Mouse (Mus musculus): ENCODE results near the gene Iqce. TPM values are rescaled to one million over a fixed set of nuclear protein-coding genes. Genes with fewer than 3 reads are reported as not detected.

Iqce gene
- polyA plus RNA-seq, 1 experiment from 2014 or later = 13.4 TPM

DNA sequence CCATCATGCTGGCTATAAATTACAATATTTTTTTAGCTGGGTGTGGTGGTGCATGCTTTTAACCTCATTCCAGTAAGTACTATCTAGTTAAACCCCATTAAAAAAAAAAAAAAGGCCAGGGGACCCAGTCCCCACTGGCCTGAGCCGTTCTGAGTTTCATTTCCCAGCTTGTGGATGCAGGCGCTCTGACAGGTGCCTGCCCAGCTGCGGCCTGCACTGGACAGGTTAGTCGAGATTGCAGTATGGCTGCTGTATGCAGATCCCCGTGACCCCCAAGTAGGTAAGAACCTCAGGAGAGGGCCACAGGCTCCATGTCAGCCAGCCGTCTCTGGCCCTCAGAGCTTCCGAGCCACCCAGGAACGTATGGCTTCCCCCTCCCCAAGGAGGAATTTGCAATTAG is 40.8 kb downstream of the Iqce start:
- Histone ChIP-seq H3K9ac (ENCODE audit: low read length) (peak overlapping the region; percentile 36; the same call in 1 of the 2 replicates), H3K9me3 (replicated peaks; ENCODE audit: control insufficient read depth, low read length) (no peaks in the 10 kb centered on the region), H3K4me2 (ENCODE audit: low read length) (no peak overlapping the region), H3K4me3 (ENCODE audit: low read depth, low read length) (no peak overlapping the region), H3K36me3 (ENCODE audit: control insufficient read depth, insufficient read depth, low read length) (peaks cover 9% of the 10 kb centered on the region), H3K27me3 (replicated peaks; ENCODE audit: control insufficient read depth, insufficient read depth, low read length) (no peaks in the 10 kb centered on the region), H3K27ac (ENCODE audit: low read depth, low read length) (peak overlapping the region; percentile 90; the same call in 1 of the 2 replicates), H3K4me1 (ENCODE audit: control insufficient read depth, insufficient read depth, low read length) (peaks cover 41% of the 10 kb centered on the region)
- ATAC-seq = no peak
- no peak for DNase-seq (ENCODE audit: low spot score)
- WGBS = 66% methylated on average over 8 of the region's 8 CpGs

DNA sequence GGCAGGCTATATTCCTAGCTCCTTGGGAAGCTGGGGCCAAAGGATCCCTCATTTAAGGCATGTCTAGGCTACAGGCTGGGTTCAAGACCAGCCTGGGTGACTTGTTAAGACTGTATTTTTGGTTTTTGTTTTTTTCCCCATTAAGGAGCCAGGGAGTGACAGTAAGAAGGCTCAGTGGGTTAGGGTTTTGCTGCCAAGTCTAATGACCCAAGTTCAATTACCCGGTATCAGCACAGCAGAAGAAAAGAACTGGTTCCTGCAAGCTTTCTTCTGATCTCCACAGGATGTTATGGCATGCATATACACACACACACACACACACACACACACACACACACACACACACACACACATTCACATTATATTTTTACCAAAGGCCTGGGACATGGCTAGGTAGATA is 41.8 kb downstream of the Iqce start:
- DNase-seq (ENCODE audit: low spot score) (peak; percentile 79), ATAC-seq (peak; percentile 11)

DNA sequence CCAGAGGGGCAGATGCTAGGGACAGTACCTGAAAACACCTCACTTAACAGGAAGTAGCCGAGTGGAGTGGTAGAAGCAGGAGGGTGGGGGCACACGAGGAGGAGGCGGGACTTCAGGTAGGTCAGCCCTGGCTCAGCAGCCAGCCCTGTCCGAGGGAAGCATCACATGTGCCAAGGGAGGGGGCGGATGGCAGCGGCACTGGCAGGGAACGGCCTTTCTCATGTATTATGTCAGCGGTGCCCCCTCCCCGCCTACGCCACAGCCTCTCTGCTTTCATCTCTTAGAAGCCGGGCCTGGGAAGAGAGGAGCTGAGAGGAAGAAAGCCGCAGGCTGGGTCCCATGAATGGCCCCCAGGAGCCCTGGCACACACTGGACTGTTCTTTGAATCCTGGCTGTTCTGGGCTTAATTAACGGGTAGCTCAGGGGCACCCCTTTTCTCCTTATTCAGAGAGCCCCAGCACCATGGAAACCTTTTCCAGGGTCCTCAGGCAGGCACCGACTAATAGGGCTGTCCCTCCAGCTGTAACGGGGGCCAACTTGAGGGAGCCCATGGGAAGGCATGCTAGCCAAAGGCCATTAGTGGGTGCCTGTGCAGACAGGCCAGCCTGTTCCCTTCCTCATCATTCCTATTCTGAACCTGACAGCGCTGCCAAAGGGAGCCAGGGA is 42.4 kb downstream of the Iqce start:
- Histone ChIP-seq H3K4me2 (ENCODE audit: low read length) (peak overlapping the region; percentile 32), H3K9ac (ENCODE audit: low read length) (0 out of 2 replicates have a peak overlapping the region, but pooled peaks have one; percentile 17), H3K4me1 (ENCODE audit: control insufficient read depth, insufficient read depth, low read length) (peaks cover 41% of the 10 kb centered on the region), H3K9me3 (replicated peaks; ENCODE audit: control insufficient read depth, low read length) (no peaks in the 10 kb centered on the region), H3K27me3 (replicated peaks; ENCODE audit: control insufficient read depth, insufficient read depth, low read length) (no peaks in the 10 kb centered on the region), H3K36me3 (ENCODE audit: control insufficient read depth, insufficient read depth, low read length) (no peaks in the 10 kb centered on the region), H3K27ac (ENCODE audit: low read depth, low read length) (peak overlapping the region; percentile 90), H3K4me3 (ENCODE audit: low read depth, low read length) (no peak overlapping the region)
- WGBS = 6% methylated on average over 15 of the region's 16 CpGs
- ATAC-seq (peak; percentile 90), DNase-seq (ENCODE audit: low spot score) (peak; percentile 96)

More for the DNA sequence above, 41.8 kb downstream of the Iqce start:
- H3K36me3 ChIP-seq (ENCODE audit: control insufficient read depth, insufficient read depth, low read length) = peaks cover 4% of the 10 kb centered on the region
- peaks cover 41% of the 10 kb centered on the region for H3K4me1 ChIP-seq (ENCODE audit: control insufficient read depth, insufficient read depth, low read length)
- 0 out of 2 replicates have a peak overlapping the region, but pooled peaks have one; percentile 13 for H3K9ac ChIP-seq (ENCODE audit: low read length)
- H3K9me3 ChIP-seq (replicated peaks; ENCODE audit: control insufficient read depth, low read length) = no peaks in the 10 kb centered on the region
- no peaks in the 10 kb centered on the region for H3K27me3 ChIP-seq (replicated peaks; ENCODE audit: control insufficient read depth, insufficient read depth, low read length)
- 0% methylated on average over 1 of the region's 1 CpGs for WGBS
- H3K4me3 ChIP-seq (ENCODE audit: low read depth, low read length) = no peak overlapping the region
- H3K27ac ChIP-seq (ENCODE audit: low read depth, low read length) = peak overlapping the region; percentile 90
- H3K4me2 ChIP-seq (ENCODE audit: low read length) = no peak overlapping the region

DNA sequence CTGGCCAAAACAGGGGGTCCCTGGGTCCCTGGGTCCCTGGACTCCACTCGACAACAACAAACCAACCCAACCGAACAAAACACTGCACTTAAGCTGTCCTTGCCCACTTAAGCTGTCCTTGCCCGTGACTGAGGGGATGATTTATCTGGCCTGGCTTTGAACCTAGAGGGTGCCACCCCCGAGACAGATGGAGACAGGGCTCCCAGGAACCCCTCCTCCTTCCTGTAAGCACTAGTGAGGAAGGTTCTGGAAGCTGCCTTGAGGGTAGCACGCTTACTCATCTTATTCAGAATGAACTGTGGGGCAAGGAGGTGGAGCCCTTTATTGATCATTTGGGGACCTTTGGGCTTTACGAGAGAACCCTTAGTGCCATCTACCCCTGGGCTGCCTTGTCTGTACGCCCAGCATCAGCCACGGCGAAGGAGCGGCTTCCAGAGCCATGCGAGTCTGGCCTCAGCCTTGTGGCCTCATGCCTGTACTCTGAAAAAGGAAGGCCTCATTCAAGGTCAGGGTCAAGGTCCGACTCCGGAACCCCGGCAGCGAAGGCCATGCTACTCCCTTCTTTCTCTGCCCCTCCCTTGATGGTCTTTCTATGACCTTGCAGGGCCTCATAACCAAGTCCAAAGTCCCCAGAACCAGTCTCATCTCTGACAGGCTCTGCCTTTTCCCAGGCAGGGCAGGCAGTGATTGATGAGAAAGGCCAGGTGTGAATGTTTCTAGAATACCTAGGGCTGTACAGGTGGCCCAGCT is 47.9 kb downstream of the Iqce start:
- DNase-seq (ENCODE audit: low spot score) (no peak), ATAC-seq (no peak)
- Histone ChIP-seq H3K9me3 (replicated peaks; ENCODE audit: control insufficient read depth, low read length) (no peaks in the 10 kb centered on the region), H3K4me1 (ENCODE audit: control insufficient read depth, insufficient read depth, low read length) (peaks cover 6% of the 10 kb centered on the region), H3K27ac (ENCODE audit: low read depth, low read length) (no peak overlapping the region), H3K36me3 (ENCODE audit: control insufficient read depth, insufficient read depth, low read length) (no peaks in the 10 kb centered on the region), H3K9ac (ENCODE audit: low read length) (no peak overlapping the region), H3K4me3 (ENCODE audit: low read depth, low read length) (no peak overlapping the region), H3K27me3 (replicated peaks; ENCODE audit: control insufficient read depth, insufficient read depth, low read length) (no peaks in the 10 kb centered on the region), H3K4me2 (ENCODE audit: low read length) (no peak overlapping the region)
- 89% methylated on average over 15 of the region's 15 CpGs for WGBS

DNA sequence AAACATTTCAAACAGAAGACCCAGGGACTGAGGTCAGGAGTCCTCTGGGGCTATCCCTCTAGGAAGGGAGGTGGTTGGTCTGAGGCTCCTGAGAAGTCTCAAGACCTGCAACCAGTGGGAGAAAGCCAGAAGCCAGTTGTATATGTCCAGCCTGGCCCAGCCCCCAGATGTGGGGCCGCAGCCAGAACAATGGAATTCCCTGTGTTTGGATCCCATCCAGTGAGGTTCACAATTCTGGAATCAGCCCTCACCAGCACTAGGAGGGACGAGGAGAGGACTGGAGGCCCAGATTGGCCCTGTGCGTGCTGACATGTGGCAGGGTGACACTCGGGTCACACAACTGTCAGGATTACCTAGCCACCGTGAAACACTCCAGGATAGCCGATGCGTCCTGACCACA is 49.6 kb downstream of the Iqce start:
- no peaks in the 10 kb centered on the region for H3K9me3 ChIP-seq (replicated peaks; ENCODE audit: control insufficient read depth, low read length)
- ATAC-seq (no peak), DNase-seq (ENCODE audit: low spot score) (no peak)
- WGBS = 74% methylated on average over 7 of the region's 7 CpGs
- H3K27ac ChIP-seq (ENCODE audit: low read depth, low read length) = no peak overlapping the region
- H3K4me3 ChIP-seq (ENCODE audit: low read depth, low read length) = no peak overlapping the region
- no peaks in the 10 kb centered on the region for H3K27me3 ChIP-seq (replicated peaks; ENCODE audit: control insufficient read depth, insufficient read depth, low read length)
- H3K4me1 ChIP-seq (ENCODE audit: control insufficient read depth, insufficient read depth, low read length) = peaks cover 5% of the 10 kb centered on the region
- H3K4me2 ChIP-seq (ENCODE audit: low read length) = no peak overlapping the region
- H3K9ac ChIP-seq (ENCODE audit: low read length) = no peak overlapping the region
- H3K36me3 ChIP-seq (ENCODE audit: control insufficient read depth, insufficient read depth, low read length) = no peaks in the 10 kb centered on the region

DNA sequence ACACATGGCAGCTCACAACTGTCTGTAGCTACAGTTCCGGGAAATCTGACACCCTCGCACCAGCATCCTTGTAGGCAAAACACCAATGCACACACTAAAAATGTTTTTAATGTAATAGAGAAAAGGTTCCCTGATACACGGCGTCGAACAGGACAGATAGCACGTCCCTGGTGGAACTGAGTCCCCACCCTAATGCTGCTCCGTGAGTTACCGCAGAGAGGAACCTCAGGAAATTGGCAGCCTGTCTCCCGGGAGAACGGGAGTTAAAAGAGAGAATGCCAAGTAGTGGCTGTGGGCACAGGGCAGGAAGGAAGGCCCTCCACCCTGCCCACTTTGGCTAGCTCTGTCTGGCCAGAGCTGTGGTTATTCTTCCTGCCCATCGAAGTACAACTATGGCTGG is 50.9 kb downstream of the Iqce start:
- Histone ChIP-seq H3K4me2 (ENCODE audit: low read length) (no peak overlapping the region), H3K27ac (ENCODE audit: low read depth, low read length) (no peak overlapping the region), H3K4me3 (ENCODE audit: low read depth, low read length) (no peak overlapping the region), H3K9me3 (replicated peaks; ENCODE audit: control insufficient read depth, low read length) (no peaks in the 10 kb centered on the region), H3K4me1 (ENCODE audit: control insufficient read depth, insufficient read depth, low read length) (peaks cover 16% of the 10 kb centered on the region), H3K9ac (ENCODE audit: low read length) (no peak overlapping the region), H3K36me3 (ENCODE audit: control insufficient read depth, insufficient read depth, low read length) (peaks cover 4% of the 10 kb centered on the region; the same call in 1 of the 2 replicates), H3K27me3 (replicated peaks; ENCODE audit: control insufficient read depth, insufficient read depth, low read length) (no peaks in the 10 kb centered on the region)
- 74% methylated on average over 11 of the region's 11 CpGs for WGBS
- ATAC-seq = no peak
- no peak for DNase-seq (ENCODE audit: low spot score)

DNA sequence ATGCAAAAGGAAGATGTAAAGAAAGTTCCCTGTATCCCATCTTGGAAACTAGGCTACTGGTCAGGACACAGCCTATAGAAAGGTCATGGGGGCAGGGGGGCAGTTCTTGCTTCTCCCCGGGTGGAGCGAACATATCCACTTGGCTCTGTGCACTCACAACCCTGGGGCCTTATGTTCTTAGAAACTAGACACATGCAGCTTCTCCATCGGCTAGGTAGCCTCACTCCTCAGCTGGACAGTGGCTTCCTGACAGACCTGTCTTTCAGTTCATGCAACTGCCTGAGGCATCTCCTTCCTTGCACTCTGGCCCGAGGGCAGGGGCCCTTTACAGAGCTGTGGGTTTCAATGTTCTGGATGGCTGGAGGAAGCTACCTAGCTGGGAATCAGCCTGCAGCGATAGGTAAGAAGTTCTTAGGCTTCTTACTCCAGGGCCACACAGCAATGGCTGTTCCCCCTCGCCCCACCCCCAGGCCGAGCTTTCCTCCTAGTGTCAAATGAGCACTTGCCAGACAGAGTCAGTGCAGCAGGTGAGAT is 52.2 kb downstream of the Iqce start:
- H3K4me1 ChIP-seq (ENCODE audit: control insufficient read depth, insufficient read depth, low read length) = peaks cover 26% of the 10 kb centered on the region
- H3K9me3 ChIP-seq (replicated peaks; ENCODE audit: control insufficient read depth, low read length) = no peaks in the 10 kb centered on the region
- DNase-seq (ENCODE audit: low spot score) (no peak), ATAC-seq (no peak)
- no peak overlapping the region for H3K27ac ChIP-seq (ENCODE audit: low read depth, low read length)
- 48% methylated on average over 7 of the region's 7 CpGs for WGBS
- no peaks in the 10 kb centered on the region for H3K27me3 ChIP-seq (replicated peaks; ENCODE audit: control insufficient read depth, insufficient read depth, low read length)
- 0 out of 2 replicates have a peak overlapping the region, but pooled peaks have one; percentile 99 for H3K4me3 ChIP-seq (ENCODE audit: low read depth, low read length)
- peak overlapping the region; percentile 63; the same call in 1 of the 2 replicates for H3K9ac ChIP-seq (ENCODE audit: low read length)
- peak overlapping the region; percentile 61 for H3K4me2 ChIP-seq (ENCODE audit: low read length)
- peaks cover 15% of the 10 kb centered on the region; the same call in 1 of the 2 replicates for H3K36me3 ChIP-seq (ENCODE audit: control insufficient read depth, insufficient read depth, low read length)

DNA sequence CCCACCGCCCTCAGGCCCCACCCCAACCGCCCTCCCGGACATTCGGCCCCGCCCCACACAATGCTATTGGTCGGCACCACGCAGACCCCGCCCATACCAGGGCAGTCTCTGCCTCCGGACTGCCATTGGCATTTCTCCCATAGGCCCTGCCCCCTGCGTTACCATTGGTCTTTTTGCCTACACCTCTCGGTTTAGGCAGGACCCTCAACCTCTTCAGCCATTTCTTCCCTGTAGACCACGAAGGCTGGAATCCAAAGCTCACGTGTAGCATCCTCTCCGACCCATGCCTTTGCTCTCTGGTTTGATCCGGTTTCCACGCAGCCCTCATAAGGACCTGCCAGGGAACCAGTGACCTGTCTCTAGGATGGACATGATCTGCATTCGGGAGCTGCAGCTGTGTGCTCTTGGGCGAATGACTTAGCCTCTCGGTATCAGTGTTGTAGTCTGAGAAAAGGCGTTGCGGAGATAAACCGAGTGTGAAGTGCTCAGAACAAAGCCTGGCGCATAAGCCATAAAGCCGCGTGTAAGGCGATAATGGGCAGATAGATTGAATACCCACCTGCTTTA is 53.0 kb downstream of the Iqce start:
- Histone ChIP-seq H3K4me2 (ENCODE audit: low read length) (peak overlapping the region; percentile 61), H3K4me3 (ENCODE audit: low read depth, low read length) (peak overlapping the region; percentile 99), H3K36me3 (ENCODE audit: control insufficient read depth, insufficient read depth, low read length) (peaks cover 22% of the 10 kb centered on the region), H3K4me1 (ENCODE audit: control insufficient read depth, insufficient read depth, low read length) (peaks cover 29% of the 10 kb centered on the region), H3K27me3 (replicated peaks; ENCODE audit: control insufficient read depth, insufficient read depth, low read length) (no peaks in the 10 kb centered on the region), H3K9ac (ENCODE audit: low read length) (peak overlapping the region; percentile 63), H3K9me3 (replicated peaks; ENCODE audit: control insufficient read depth, low read length) (no peaks in the 10 kb centered on the region), H3K27ac (ENCODE audit: low read depth, low read length) (peak overlapping the region; percentile 79)
- ATAC-seq (peak; percentile 91), DNase-seq (ENCODE audit: low spot score) (peak; percentile 99)
- 3% methylated on average over 26 of the region's 26 CpGs for WGBS
